Mouse (Mus musculus): ENCODE data around the gene Sptlc3.

Gene Sptlc3

DNA sequence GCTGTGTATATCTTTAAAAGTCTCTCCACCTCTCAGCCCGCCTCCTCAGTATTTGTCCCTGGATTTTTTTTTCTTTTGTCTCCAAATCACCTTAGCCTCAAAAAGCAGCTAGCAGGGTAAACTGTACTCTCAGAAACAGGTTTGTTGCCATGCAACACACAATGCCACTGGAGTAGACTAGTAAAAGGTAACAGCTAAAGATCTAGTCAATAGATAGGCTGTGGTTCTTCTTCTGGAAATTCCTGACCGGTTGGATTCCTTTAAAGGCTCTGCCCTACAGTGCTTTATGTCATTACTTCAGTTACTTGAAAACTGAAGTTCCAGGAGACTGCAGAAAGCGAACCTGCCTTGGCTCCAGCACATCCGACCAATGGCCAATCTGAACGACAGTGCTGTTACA, at the start of gene Sptlc3:
Gene Sptlc3, plus strand, starts transcription at position 78 of the 400 bp plus-strand sequence.
- no peak for DNase-seq (ENCODE audit: low read depth, low spot score)

DNA sequence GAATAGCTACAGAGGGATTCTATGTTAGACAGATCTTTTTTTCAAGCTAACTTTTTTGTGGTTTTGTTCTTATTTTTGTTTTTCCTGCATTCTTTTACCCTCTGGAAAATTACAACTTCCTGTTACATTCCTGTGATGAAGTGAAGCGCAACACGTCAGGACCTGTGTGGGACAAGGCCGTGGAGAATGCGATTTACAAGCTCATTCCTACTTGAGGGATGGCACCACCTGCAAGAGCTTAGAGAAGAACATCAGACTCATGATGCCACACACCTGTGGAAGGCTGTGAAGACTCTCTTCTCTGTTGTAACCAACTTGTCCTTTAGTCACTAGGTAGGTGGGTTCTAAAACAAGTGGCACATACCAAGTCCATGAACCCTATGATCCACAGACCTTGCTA, 26.0 kb upstream of the Sptlc3 start:
- DNase-seq (ENCODE audit: low read depth, low spot score), result no peak

DNA sequence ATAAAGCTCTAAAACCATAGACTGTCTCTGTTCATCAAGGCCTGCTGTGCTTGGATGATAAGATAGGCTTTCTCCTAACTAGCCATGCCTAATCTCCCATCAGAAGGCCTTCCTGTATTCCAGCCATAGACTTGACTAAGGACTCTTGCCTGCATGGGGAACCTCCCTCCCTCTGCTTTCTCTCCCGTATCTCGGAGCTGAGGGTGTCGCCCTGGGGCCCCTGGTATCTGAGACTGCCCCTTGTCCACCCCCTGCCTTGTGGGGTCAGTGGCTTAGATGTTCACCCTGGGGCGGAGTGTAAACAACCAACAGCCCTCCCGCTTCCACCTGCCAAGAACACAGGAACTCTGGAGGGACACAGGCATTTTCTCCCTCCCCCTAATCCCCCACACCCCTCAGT, 5.0 kb upstream of the Sptlc3 start:
- DNase-seq (ENCODE audit: low read depth, low spot score), result no peak

DNA sequence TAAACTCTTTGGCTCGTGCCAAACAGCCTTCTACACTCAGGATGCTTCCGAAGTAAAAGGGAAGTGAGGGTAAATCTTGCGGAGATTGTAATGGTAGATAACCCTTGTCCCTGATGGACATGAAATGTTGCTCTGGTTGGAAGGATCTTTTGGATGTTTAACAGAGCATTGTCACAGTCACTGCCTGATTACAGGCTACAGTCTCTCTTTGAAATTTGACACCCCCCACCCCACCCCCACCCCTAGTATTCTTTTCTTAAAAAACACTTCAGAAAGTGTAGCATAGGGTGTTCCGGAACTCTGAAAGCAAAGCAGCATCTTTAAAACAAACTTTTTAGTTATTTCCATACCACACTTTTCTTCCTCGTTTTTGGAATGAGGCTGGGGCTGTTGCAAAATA, 916 bp downstream of the Sptlc3 start:
- peak; percentile 3 for DNase-seq (ENCODE audit: low read depth, low spot score)

DNA sequence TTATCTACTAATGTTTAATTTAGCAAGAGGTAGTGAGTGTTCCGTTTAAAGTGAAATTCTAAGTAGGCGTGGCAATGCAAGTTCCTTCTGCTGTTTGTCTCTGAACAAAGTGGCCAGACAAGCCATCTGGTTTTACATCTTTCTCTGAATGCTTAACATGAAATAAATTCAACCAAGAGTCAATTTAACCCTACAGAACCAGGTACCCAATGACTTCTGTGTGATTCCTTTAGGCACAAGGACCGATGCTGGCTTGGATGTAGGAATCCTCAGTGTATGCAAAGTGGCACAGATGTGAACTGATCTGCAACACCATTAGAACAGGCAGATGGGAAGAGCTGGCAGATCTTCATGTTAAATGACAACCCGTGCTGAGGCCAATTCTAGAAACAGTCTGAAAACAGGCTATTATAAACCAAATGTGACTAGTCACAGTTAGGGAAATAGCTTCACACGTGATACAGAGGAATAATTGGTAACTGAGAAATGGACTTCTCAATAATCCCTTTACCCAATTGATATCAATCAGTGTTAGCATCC, 68.3 kb downstream of the Sptlc3 start:
- no peak for DNase-seq (ENCODE audit: low read depth, low spot score)

DNA sequence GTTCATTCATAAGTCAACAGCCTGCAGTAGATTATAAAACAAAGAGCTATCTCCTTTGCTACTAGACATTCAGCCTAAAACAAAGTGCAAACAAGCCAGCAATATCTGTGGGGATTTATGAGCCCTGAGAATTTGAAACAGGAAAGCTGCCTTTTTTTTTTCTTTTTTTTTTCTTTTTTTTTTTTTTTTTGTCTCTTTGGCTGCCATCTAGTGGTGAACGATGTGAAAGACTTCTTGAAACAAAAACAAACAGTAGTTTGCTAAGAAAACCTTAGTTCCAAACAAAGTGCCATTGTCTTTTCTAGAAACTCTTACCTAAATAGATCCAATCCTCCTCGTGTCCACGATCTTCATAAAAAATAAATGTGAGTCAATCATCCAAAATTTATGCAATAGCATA, 85.6 kb downstream of the Sptlc3 start:
- DNase-seq (ENCODE audit: low read depth, low spot score), result peak; percentile 24

DNA sequence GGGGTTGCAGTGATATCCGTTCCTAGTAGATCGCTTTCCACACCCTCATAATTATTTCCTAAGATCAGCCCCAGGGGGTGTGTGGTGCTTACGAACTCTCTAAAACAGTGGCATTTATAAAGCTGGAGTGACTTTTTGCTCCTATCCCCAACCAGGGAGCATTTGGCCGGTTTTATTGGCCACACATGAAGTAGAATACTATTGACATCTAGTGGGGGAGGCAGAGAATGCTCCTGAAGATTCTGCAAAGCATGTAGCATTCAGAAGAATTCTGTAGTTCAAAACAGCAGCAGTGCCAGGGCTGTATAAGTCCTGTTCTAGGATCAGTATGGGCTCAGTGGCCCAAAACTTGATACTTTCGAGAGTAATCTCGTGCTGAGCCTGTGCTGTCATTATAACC, 89.1 kb downstream of the Sptlc3 start:
- peak; percentile 33 for DNase-seq (ENCODE audit: low read depth, low spot score)

DNA sequence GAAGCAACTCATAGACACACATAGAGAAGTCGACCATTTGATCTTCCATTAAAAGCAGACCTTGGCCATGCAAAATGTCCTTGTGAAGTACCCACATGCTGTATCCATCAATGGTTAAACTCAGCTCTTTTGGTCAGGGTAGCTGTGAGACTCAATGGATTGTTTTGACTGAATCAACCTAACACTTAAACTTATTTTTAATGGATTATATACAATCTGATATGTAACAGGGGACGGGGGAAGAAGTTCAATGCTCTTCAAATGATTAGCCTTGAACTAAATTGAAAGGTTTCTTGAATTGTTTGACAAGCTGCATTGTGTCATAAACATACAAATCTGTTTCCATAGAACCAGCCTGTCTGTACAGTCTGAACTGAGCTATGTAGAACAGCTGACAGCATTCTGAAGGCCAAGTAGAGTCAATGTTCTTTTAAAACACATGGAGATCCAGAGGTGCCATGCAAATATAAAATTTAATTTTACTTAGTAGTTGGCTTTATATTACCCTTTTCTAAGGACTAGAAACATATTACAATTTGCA, 94.0 kb downstream of the Sptlc3 start:
- no peak for DNase-seq (ENCODE audit: low read depth, low spot score)

DNA sequence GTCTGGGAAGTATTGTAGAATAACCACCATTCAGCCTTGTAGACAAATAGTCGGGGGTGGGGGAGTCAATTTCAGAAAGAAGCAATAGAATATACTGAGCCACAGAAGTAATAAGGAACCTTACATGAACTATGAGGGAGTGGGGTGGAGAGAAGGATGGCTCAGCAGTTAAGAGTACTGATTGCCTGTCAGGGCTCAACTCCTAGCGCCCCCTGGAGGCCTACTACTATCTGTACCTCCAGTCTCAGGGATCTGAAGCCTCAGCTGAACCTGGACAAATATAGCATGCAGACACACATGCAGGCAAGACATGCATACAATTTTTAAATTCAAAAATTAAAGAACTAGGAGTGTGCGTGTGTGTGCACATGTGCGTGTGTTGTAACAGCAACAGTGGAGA, 96.2 kb downstream of the Sptlc3 start:
- DNase-seq (ENCODE audit: low read depth, low spot score), result no peak

DNA sequence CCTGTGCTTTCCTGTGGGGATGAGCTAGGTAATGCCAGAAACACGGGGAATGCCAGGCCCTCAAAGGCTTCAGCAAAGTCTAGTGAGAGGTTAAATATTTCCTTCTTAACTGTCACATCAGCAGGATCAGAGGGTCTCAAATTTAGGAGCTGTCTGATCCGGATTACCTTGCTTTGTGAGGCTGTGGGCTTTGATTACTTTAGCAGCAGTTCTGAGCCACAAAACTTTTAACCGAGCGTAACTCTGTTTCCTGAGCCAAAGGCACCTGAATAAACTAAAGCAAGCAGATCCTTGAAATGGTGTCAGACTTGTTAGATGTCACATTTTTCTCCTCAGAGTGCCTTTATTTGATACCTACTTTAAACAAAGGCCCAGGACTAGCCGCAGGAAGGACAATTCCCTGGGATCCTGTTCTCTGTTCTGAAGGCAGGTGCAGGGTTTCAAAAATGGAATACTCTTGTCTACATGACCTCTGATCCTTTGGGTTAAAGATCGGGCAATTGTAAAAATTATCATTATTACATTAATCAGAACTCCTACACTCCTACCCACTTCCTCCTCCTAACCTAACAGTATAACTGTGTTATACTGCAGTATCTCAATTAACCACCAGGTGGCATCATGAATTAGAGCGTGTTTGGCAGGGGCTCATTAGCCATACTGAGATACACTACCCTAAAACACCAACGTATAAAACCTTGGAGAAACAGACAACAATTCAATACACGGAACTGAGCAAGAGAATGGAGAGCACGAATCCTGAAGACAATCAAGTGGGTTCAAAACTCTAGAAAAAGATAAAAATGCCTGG, 97.4 kb downstream of the Sptlc3 start:
- DNase-seq (ENCODE audit: low read depth, low spot score), result peak; percentile 73

DNA sequence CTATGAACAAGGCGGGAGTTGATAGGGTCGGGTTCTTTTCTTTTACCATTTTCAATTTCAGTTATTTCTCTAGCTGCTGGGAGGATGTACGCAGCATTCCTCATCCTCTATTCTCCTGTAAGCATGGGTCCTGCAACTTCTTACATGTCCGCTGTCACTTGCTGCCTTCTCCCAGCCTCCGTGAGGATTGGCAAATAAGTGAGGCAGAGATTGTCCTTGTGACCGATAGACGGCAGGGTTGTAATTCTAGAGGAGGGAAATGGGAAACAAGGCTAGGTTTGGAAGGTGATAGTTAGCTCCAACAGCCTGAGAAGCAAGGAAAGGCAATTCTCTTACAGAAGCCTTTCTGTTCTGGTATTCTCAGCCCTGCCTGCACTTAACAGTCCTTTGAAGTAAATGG, 98.4 kb downstream of the Sptlc3 start:
- no peak for DNase-seq (ENCODE audit: low read depth, low spot score)

DNA sequence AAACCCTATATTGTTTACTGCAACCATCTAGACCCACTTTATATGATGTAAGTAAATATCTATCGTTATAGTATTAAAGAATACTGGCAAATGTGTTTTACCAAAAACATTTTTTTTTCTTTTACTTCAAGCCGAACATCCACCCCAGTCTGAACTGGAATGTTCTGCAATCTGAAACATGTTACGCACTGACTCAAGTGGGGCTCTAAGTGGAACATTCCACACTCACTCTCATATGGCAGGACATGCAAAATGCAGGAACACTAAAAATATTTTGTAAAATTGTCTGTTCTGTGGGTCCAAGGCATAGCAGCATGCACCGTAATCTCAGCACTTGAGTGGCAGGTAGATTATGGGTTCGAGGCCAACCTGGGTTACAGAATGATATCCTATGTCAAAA, 103.5 kb downstream of the Sptlc3 start:
- DNase-seq (ENCODE audit: low read depth, low spot score), result no peak

DNA sequence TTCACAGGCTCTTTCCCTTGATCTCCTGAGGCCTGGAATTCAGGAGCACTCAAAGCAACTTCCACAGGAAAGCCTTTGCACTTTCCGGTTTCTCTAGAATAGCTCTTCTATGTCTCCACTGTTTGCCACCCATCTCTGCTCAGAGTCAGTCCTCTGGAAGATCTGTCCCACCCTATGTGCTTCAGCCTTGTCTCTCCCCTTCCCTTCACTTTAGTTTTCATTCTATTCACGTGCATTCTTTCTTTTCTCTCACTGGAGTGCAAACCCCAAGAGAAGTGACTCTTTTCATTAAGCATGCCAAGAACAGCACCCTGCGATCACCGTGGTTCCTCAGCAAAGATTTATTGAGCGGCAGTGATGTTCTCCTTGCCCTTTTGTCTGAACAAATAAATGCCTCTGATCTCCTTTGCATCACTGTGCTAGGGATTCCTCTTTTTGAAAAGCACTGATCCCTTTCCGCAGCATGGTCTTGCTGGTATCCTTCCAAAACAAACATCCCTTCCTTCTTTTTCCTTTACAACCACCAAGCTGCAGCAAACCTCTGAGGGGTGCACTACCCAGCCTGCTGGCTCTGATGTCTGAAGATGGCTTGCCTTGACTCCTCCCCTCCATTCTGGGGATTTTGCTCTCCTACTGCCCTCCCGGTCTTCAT, 108.0 kb downstream of the Sptlc3 start:
- DNase-seq (ENCODE audit: low read depth, low spot score), result no peak

DNA sequence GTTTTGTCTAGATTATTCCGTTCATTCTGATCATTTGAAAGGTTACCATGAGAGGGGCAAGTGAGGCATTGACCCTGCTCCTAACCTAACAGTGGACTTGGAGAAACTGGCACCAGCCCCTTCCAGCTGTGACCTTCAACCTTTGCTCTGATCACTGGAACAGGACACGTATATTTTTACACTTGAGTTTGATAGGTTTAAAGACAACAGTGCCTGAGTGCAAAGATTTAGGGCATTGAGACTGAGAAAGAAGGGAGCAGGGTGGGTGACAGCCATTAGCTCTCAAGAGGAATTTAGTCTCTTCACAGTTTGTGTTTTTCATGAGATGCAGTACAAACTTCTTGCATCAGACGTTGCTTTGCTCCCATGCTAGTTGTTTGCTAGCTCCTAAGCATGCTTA, 114.5 kb downstream of the Sptlc3 start:
- DNase-seq (ENCODE audit: low read depth, low spot score), result no peak

DNA sequence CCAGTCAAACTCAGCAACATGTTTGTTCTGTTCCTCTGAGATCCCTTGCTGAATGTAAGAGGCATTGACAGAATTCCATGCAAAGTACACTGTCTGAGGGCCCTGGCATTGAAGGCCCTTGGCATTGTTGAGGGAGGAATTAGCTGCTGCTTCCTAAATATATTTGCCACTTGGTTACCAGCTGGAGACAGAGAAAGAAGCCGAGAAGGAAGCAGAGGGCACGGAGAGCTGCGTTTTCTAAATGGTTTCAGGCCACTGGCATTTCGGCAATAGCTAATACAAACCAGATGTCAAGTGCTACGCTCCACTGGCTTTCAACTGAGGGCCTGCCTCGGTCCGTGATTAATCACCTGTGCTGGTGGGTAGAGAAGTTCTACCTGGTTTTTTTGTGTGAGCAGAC, 115.1 kb downstream of the Sptlc3 start:
- peak; percentile 90 for DNase-seq (ENCODE audit: low read depth, low spot score)

DNA sequence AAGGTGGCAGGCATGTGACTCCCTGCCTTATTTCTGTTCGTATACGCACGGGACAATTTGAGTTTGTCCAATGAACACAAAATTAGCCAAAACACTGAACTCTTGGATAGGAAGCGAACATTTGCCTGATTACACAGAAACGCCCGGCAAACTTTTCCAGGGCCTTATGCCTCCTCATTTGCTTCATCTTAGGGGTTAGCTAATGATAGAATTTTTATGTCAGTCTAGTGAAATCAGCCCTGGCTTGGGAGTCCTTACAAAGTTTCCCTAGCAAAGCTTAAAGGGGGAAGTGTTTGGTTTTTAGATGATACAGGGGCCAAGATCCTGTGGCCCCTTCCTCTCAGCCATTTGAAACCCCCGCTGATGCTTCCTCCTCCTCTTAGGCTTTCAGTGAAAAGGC, 115.5 kb downstream of the Sptlc3 start:
- no peak for DNase-seq (ENCODE audit: low read depth, low spot score)

DNA sequence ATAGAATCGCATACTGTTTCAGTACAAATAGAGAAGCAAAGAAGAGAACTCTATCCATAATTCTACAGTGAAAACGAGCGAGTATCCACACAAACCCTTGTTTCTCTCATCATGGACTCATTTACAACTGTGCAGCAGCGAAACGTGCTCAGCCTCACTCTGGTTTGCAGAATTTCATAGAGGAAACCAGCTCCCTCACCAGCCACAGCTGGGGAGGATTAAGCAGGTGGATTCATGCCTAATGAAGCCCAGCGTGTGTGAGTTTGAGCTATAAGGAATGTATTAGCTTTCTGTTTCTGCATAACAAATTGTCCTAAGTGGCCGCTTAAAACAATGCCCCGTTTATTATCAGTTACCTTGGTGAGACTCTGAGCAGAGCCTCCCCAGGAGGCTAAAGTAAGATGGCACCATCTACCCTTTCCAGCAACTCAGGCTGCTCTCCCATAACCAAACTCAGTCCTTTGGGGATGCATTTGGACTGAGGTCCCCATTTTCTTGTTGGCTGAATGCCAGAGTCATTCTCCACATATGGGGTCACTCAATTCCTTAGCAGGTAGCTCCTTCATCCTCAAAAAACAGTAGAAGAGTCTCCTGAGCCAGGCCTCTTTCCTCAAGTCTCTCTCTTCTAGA, 116.1 kb downstream of the Sptlc3 start:
- DNase-seq (ENCODE audit: low read depth, low spot score), result peak; percentile 83

DNA sequence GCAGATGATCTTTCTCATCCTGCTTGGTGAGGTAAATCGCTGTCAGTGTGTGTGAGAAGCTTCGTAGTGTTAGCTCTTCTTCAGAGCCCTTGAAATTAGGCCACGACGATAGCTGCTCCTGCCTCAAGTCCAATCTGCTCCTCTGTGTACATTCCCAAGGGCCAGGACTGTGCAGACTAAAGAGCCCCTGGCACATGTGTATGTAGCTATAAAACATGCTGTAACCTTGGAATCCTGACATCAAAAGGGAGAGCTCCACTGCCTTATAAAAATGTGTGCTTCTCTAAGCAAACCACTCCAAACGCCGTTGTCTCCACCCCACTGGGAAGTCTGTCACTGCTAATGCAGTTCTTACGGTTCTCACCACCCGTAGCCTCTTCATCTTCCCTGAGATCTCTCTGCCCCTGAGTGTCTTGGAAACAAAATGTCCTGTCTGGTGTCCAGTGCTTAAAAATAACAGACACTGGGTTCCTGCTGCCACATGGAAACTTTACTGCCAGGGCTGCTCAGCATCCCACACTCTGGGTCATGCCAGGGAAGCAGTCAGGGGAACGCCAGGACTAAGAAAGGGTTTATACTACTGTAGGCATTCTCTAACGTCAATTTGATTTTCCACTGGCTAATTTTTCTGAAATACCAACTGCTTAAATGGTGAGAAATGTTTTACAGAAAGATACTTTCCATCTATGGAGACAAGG, 118.8 kb downstream of the Sptlc3 start:
- DNase-seq (ENCODE audit: low read depth, low spot score), result no peak

DNA sequence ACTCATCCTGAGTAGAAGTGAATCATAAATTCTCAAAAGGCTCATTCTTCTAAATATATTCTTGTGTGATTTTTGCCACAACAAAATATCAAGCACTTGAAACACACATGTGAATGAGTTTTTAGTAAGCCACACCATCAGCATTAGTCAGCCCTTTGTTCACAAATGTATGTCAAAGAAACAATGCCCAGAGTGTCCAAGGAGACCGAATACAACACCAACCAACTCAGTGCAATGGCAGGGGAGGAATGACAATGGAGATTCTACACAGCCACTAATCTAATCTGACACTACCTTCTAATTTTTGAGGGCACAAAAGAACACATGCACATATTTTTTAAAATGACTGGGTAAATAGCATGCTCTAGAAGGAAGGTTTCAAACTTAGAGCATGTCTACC, 132.8 kb downstream of the Sptlc3 start:
- DNase-seq (ENCODE audit: low read depth, low spot score), result no peak

DNA sequence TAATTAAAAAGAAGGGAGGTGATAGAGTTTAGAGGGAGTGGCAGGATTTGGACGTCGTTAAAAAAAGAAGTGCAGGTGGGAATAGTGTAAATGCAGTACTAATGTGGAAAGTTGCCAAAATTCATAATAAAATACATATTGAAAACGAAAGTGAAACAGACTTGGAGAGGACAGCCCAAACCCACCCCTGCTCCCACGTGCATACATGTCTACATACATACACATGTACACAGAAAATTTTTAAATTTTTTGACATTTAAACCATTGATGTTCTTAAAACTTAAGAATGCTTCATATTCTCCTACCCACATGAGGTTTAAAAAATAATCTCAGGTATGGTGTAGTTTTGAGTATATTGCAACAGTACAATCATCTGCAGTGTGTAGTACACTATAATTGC, 135.0 kb downstream of the Sptlc3 start:
- no peak for DNase-seq (ENCODE audit: low read depth, low spot score)

DNA sequence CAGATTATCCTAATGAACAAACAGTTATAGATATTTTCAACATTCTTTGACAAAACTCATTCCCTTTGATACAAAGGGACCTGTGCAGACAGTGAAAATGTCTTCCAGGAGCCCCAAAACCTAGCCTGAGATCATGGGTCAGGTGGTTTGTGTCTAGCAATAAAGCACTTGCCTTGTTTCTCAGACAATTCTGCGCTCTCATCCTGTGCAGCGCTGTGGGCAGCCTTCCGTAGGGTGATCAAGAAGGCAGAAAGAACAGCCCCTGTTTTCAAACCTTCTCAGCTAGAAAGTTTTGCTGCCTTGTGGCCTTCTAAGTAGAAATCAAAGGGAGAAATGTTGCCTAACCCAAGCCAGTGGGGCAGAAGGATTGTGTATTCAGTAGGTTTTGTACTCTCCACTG, 135.9 kb downstream of the Sptlc3 start:
- no peak for DNase-seq (ENCODE audit: low read depth, low spot score)

DNA sequence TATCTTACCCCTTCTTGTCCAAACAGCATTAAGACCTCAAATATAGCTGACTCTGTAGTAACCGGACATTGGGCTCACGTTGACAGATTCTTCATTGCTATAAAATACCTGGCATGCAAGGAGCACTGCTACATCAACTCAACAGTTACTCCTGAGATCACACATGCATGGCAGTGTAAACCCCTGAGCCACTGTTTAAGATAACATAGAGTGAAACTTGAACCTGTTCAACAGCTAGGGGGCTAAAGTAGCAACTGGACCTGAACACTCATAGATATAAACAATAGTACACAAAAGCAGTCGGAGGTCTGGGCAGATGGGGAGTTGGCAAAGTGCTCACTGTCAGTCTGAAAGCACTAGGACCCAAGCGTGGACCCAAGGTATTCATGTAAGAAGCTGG, 140.8 kb downstream of the Sptlc3 start:
- DNase-seq (ENCODE audit: low read depth, low spot score), result no peak

Data from forelimb bud, embryonic 11.5 days (tissue).